Mouse (Mus musculus) retina, postnatal 1 day (tissue): ENCODE measurements around the gene Gm3138.
"Not testable (repeated sequence)": the region's sequence is repeated elsewhere in the genome, so short reads cannot be mapped to it uniquely, and the experiment has no call there.

Experiments used
- DNase-seq: peaks from one replicate; pipeline ENCODE4 v3.0.0-alpha.2; 2012

Gene Gm3138

DNA sequence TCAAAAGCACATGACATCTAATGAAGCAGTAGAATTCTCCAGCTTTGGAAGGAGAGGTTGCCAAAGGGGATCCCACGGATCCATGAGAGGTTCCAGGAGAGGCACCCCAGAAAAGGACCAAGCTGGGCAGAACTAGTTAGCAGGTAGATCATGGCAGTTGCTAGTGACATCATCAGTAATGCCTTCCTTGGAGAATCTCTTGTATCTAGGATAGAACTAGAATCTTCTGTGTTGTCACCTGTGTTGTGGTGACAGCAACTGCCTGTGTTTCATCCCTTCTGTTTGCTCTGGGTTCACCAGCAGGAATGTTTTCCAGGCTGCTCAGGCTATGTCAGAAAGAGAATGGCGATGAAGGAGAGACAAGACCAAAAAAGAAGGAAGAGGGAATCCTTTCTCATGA lies at the start of gene Gm3138:
Gm3138 (plus strand) TSS at position 301 of the 400 bp plus-strand sequence.
- DNase-seq: not testable (repeated sequence)

DNA sequence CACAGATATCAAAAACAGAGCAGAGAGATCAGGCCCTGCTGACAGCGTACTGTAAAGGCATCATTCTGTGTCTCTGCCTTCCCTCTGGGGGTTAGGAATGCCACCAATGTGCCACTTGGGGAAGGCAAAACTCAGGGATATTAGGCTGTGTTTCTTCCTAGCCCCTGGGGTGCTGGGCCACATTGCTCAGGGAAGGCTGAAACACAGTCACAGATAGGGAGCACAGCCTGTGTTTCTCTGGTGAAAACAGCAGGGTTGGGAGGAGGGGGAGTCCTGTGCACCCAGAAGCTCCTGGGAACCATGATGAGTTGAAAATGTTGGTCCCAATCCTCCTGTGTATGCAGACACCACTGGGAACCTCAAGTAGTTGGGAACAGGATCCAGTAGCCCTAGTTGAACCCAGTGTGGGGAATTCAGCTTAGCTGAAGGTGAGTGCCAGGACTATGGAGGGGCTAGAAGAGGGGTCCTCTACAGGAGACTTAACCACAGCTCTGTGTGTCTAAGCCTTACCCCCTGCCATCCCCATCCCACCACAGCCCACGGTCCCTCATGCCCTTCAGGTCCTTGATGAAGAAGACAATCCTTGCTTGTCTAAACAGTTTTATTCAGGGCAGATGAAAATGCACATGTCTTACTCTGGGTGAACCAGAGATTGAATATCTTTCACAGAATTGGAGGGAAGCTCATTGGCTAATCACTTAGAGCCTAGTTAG lies 20.0 kb downstream of the Gm3138 start:
- DNase-seq: not testable (repeated sequence)

DNA sequence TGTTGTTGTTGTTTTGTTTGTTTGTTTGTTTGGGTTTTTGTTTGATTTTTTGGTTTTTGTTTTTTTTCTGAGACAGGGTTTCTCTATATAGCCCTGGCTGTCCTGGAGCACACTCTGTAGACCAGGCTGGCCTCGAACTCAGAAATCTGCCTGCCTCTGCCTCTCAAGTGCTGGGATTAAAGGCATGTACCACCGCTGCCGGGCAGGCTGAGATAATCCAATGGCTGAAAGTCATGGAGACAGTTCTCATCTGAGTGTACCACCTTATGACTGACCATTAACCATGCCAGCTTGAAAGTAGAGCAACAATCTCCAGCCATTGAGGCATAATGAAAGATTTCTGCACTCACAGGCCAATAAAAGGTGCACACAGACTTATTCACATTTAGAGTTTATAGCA lies 30.4 kb downstream of the Gm3138 start:
- DNase-seq: not testable (repeated sequence)
